Mouse (Mus musculus): ENCODE measurements around the gene Capza3.

The Capza3 gene

GRCm38 (mm10) chr6:140040952-140041351, at the start of gene Capza3:
Capza3 (plus strand) TSS chr6:140041252.
- no peak for DNase-seq

GRCm38 (mm10) chr6:140005181-140005580, 35.9 kb upstream of the Capza3 start:
- DNase-seq, result no peak

- DNase-seq, result no peak
These were observed 16.6 kb upstream of the Capza3 start for GRCm38 (mm10) chr6:140024404-140024803.

- DNase-seq, result no peak
These were observed 305 bp downstream of the Capza3 start, which contains the start of gene Plcz1 for GRCm38 (mm10) chr6:140041357-140041756. Plcz1 (minus strand) TSS chr6:140041457.

- DNase-seq, result no peak
These were observed 10.4 kb downstream of the Capza3 start for GRCm38 (mm10) chr6:140051476-140051875.

- DNase-seq, result no peak
These were observed 13.3 kb downstream of the Capza3 start for GRCm38 (mm10) chr6:140054271-140054928.

GRCm38 (mm10) chr6:140069177-140069576, 28.1 kb downstream of the Capza3 start:
- no peak for DNase-seq

GRCm38 (mm10) chr6:140080933-140081332, 39.9 kb downstream of the Capza3 start:
- DNase-seq, result no peak

- peak; percentile 28 for DNase-seq
These were observed 40.7 kb downstream of the Capza3 start for GRCm38 (mm10) chr6:140081739-140082138.

GRCm38 (mm10) chr6:140089855-140090254, 48.8 kb downstream of the Capza3 start:
- DNase-seq, result no peak
